Mouse (Mus musculus) CH12.LX (cell line): ENCODE results near the gene Dcst1. TPM values are rescaled to one million over a fixed set of nuclear protein-coding genes. Genes with fewer than 3 reads are reported as not detected.

Source experiments
- DNase-seq: peaks from one replicate; pipeline ENCODE4 v3.0.0-alpha.2; 2013; ENCODE audit errors: extremely low read depth
- H3K27ac ChIP-seq: 2 replicates; pipeline ENCODE4 v1.5.1; 2012; ENCODE audit warnings: low read depth, mild to moderate bottlenecking, control low read depth, moderate library complexity; ENCODE audit not compliant: insufficient read depth
- H3K27me3 ChIP-seq: replicated peaks from 2 replicates; pipeline ENCODE3; 2012; ENCODE audit warnings: inconsistent platforms
- H3K36me3 ChIP-seq, 2 experiments: replicated peaks in 1 of 2; 2 replicates each; pipeline versions ENCODE3 to v1.6.1; 2012; ENCODE audit warnings: inconsistent platforms in 1 of 2, low read length in 1 of 2, mild to moderate bottlenecking in 1 of 2, mixed read lengths in 1 of 2, moderate library complexity in 1 of 2; ENCODE audit not compliant: control insufficient read depth in 1 of 2, insufficient read depth in 1 of 2
- H3K4me1 ChIP-seq, 2 experiments: 2 replicates each; pipeline ENCODE4 v1.6.1; 2012; ENCODE audit warnings: inconsistent platforms in 1 of 2, moderate library complexity in 1 of 2; ENCODE audit not compliant: insufficient read depth in 2 of 2, control insufficient read depth in 1 of 2
- H3K4me2 ChIP-seq: 2 replicates; pipeline ENCODE4 v1.6.1; 2012; ENCODE audit warnings: low read depth, mild to moderate bottlenecking, control low read depth; ENCODE audit not compliant: poor library complexity, insufficient read depth, severe bottlenecking
- H3K4me3 ChIP-seq, 3 experiments: fragments of 150-350 bp in 1 of 3; sonication (generic) in 1 of 3; replicated peaks in 1 of 3; 2 replicates each; pipeline versions ENCODE3 to v1.5.1; 2011 to 2012; ENCODE audit warnings: low read depth in 2 of 3, low read length in 2 of 3, mild to moderate bottlenecking in 2 of 3, moderate library complexity in 2 of 3, control low read depth in 1 of 3, improper control_type of control experiment in 1 of 3, inconsistent platforms in 1 of 3, mixed read lengths in 1 of 3; ENCODE audit not compliant: poor library complexity in 1 of 3
- H3K79me2 ChIP-seq: replicated peaks from 2 replicates; pipeline ENCODE4 v1.6.1; 2012; ENCODE audit warnings: mild to moderate bottlenecking, moderate library complexity; ENCODE audit not compliant: control insufficient read depth, poor library complexity, insufficient read depth, severe bottlenecking; ENCODE audit errors: extremely low read depth
- H3K9ac ChIP-seq: 2 replicates; pipeline ENCODE4 v1.6.1; 2012; ENCODE audit warnings: low read depth, mild to moderate bottlenecking, control low read depth, moderate library complexity; ENCODE audit not compliant: insufficient read depth
- H3K9me3 ChIP-seq: replicated peaks from 2 replicates; pipeline ENCODE3; 2012; ENCODE audit warnings: low read length, inconsistent platforms, mixed read lengths
- CHD2 ChIP-seq: IDR thresholded peaks from 2 replicates; pipeline ENCODE4 v1.6.1; 2011; ENCODE audit warnings: low read length, improper control_type of control experiment
- E2F4 ChIP-seq: IDR thresholded peaks from 2 replicates; pipeline ENCODE4 v1.6.1; 2011; ENCODE audit warnings: low read depth, low read length, improper control_type of control experiment; ENCODE audit not compliant: insufficient replicate concordance
- GABPA ChIP-seq: IDR thresholded peaks from 2 replicates; pipeline ENCODE4 v1.6.1; 2012; ENCODE audit warnings: low read depth, low read length, improper control_type of control experiment, inconsistent platforms; ENCODE audit not compliant: insufficient replicate concordance
- MAZ ChIP-seq: IDR thresholded peaks from 2 replicates; pipeline ENCODE4 v1.6.1; 2012; ENCODE audit warnings: low read depth, mild to moderate bottlenecking, inconsistent platforms, low read length, improper control_type of control experiment, moderate library complexity
- MEF2A ChIP-seq: IDR thresholded peaks from 2 replicates; pipeline ENCODE4 v1.6.1; 2014; ENCODE audit warnings: low read depth, mild to moderate bottlenecking, inconsistent platforms, low read length, improper control_type of control experiment, borderline replicate concordance
- MXI1 ChIP-seq: IDR thresholded peaks from 2 replicates; pipeline ENCODE4 v1.6.1; 2011; ENCODE audit warnings: mild to moderate bottlenecking, low read depth, low read length, improper control_type of control experiment
- NELFE ChIP-seq: IDR thresholded peaks from 2 replicates; pipeline ENCODE4 v1.6.1; 2011; ENCODE audit warnings: low read depth, low read length, improper control_type of control experiment
- POLR2A ChIP-seq: IDR thresholded peaks from 2 replicates; pipeline ENCODE4 v1.6.1; 2011; ENCODE audit warnings: low read depth, mild to moderate bottlenecking, improper control_type of control experiment, low read length
- UBTF ChIP-seq: IDR thresholded peaks from 2 replicates; pipeline ENCODE4 v1.6.1; 2012; ENCODE audit warnings: low read depth, mild to moderate bottlenecking, inconsistent platforms, low read length, improper control_type of control experiment, moderate library complexity
- USF1 ChIP-seq: IDR thresholded peaks from 2 replicates; pipeline ENCODE4 v1.6.1; 2014; ENCODE audit warnings: low read depth, mild to moderate bottlenecking, inconsistent platforms, low read length, improper control_type of control experiment
- USF2 ChIP-seq: conservative IDR thresholded peaks from 2 replicates; pipeline ENCODE4 v1.6.1; 2011; ENCODE audit warnings: low read depth, low read length, improper control_type of control experiment
- ZC3H11A ChIP-seq: IDR thresholded peaks from 2 replicates; pipeline ENCODE4 v1.6.1; 2012; ENCODE audit warnings: low read depth, mild to moderate bottlenecking, inconsistent platforms, low read length, improper control_type of control experiment
- ZMIZ1 ChIP-seq: IDR thresholded peaks from 2 replicates; pipeline ENCODE4 v1.6.1; 2012; ENCODE audit warnings: low read depth, mild to moderate bottlenecking, inconsistent platforms, low read length, improper control_type of control experiment
- ZNF384 ChIP-seq: IDR thresholded peaks from 2 replicates; pipeline ENCODE4 v1.6.1; 2012; ENCODE audit warnings: low read depth, low read length, improper control_type of control experiment, inconsistent platforms
- dilution Hi-C: fragments of 300-500 bp; cut with MboI; formaldehyde crosslinking; loops from 2 replicates; pipeline ENCODE4 v1.14.3; 2020; ENCODE audit warnings: low sequenced_read_pairs; ENCODE audit not compliant: extremely low pct_unique_long_range_greater_than_20kb, extremely low pct_ligation_motif_present
- in situ Hi-C: fragments of 300-500 bp; cut with MboI; formaldehyde crosslinking; loops from 3 replicates; pipeline ENCODE4 v1.14.3; 2019; ENCODE audit warnings: low sequenced_read_pairs, low pct_ligation_motif_present, low pct_unique_long_range_greater_than_20kb, mixed read lengths
- polyA plus RNA-seq: library from polyadenylated mRNA; unstranded; fragments of >175 nt; gene quantifications from 2 replicates; pipeline ENCODE4 v1.2.1, GENCODE M21; 2012; ENCODE audit warnings: low read depth; ENCODE audit not compliant: insufficient read length
- total RNA-seq, 2 experiments: library from RNA; depleted of rRNA; stranded (reverse); fragments of 300-350 nt in 1 of 2; fragments of >200 nt in 1 of 2; gene quantifications; 2 replicates each; pipeline ENCODE4 v1.2.3; 2012 to 2014

Gene Dcst1
- total and polyA plus RNA-seq, 3 experiments, result 0.04 to 0.10 TPM; not detected in 1

GRCm38 (mm10) chr3:89411490-89412393 is 46.7 kb upstream of the Dcst1 start, which contains the start of gene Flad1 (continued):
- peak; percentile 27; the same call in 1 of the 2 replicates for TF ChIP-seq MAZ
- TF ChIP-seq USF2, result no peak
- no peak for TF ChIP-seq E2F4
- peak; percentile 63 for TF ChIP-seq NELFE
- no peak; the same call in 1 of the 2 replicates for TF ChIP-seq MEF2A
- TF ChIP-seq POLR2A, result peak; percentile 67
- no peak for TF ChIP-seq USF1
- TF ChIP-seq CHD2, result peak; percentile 99
- TF ChIP-seq GABPA, result no peak; the same call in 1 of the 2 replicates
- no peak for TF ChIP-seq UBTF

DNA sequence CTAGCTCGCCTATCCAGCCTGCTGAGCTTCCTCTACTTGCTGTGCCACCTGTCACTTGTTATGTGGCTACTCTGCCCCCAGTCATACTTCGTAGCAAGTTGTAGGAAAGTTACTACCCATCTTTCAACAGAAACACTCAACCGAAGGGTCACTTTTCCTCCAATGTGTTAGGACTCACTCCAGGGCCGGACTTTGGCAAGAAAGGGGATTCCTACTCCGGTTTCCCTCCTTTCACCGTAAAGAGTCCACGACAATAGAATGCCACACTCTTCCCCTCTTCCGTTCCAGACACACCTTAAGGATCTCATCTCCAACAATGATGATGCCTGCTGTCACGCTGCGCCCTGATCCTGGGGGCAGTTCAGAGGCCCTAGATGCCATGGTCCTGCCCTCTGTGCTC is 45.8 kb upstream of the Dcst1 start:
- Histone ChIP-seq H3K9ac (peak overlapping the region; percentile 64), H3K36me3 (peaks cover 43 to 60% of the 10 kb centered on the region in 2 experiments), H3K27me3 (no peaks in the 10 kb centered on the region), H3K79me2 (peaks cover 9% of the 10 kb centered on the region), H3K9me3 (peaks cover 7% of the 10 kb centered on the region), H3K27ac (no peak overlapping the region), H3K4me2 (peak overlapping the region; percentile 25), H3K4me3 (peak overlapping the region; percentile 61 to 96 (median 64)), H3K4me1 (peaks cover 3 to 51% of the 10 kb centered on the region in 2 experiments)
- TF ChIP-seq NELFE, result no peak
- dilution Hi-C loops (no loop called here), in situ Hi-C loops (no loop called here)
- no peak for DNase-seq

GRCm38 (mm10) chr3:89409701-89410100 is 44.6 kb upstream of the Dcst1 start:
- no peak for TF ChIP-seq MXI1
- no peak for TF ChIP-seq NELFE
- TF ChIP-seq ZC3H11A, result no peak
- no peak for TF ChIP-seq ZNF384
- TF ChIP-seq UBTF, result no peak
- no peak for TF ChIP-seq ZMIZ1
- TF ChIP-seq USF1, result no peak
- no peak for TF ChIP-seq MAZ
- dilution Hi-C loops, result no loop called here

More at GRCm38 (mm10) chr3:89409701-89410100, 44.6 kb upstream of the Dcst1 start:
- Histone ChIP-seq H3K27me3 (no peaks in the 10 kb centered on the region), H3K27ac (no peak overlapping the region), H3K4me2 (0 out of 2 replicates have a peak overlapping the region, but pooled peaks have one; percentile 1), H3K4me1 (peaks cover 3 to 62% of the 10 kb centered on the region in 2 experiments), H3K4me3 (no peak overlapping the region), H3K9me3 (peaks cover under 1% of the 10 kb centered on the region), H3K36me3 (peaks cover 38 to 61% of the 10 kb centered on the region in 2 experiments), H3K79me2 (0 out of 2 replicates have a peak, but pooled peaks cover 6% of the 10 kb centered on the region), H3K9ac (no peak overlapping the region)
- in situ Hi-C loops, result no loop called here
- no peak for DNase-seq
